Mouse (Mus musculus): ENCODE results near the gene Gsg1l. TPM values are rescaled to one million over a fixed set of nuclear protein-coding genes. Genes with fewer than 3 reads are reported as not detected.

Gsg1l gene
- 0.20 and 0.24 TPM in 2 replicates for polyA plus RNA-seq (2012; rRNA removed)

GRCm38 (mm10) chr7:126082286-126082741 lies at the start of gene Gsg1l:
Gene Gsg1l (minus strand): TSS chr7:126082411.
- H3K27me3 ChIP-seq (ENCODE audit: control insufficient read depth, insufficient read depth, low read length) = peaks cover 20% of the 10 kb centered on the region
- no peaks in the 10 kb centered on the region for H3K36me3 ChIP-seq (ENCODE audit: control insufficient read depth, insufficient read depth, low read length)
- H3K27ac ChIP-seq (ENCODE audit: insufficient read depth, low read depth, low read length) = no peak within 1 kb of the TSS
- 2% methylated on average over 49 of the region's 49 CpGs for WGBS
- peak within 1 kb of the TSS; percentile 30 for H3K4me3 ChIP-seq (ENCODE audit: low read depth, low read length)
- TF ChIP-seq POLR2A (IDR thresholded peaks at IDR 0.05; ENCODE audit: low read depth, low read length) (no peak), CTCF (IDR thresholded peaks at IDR 0.05; ENCODE audit: extremely low read depth, insufficient read length, insufficient replicate concordance, low read depth, low read length) (no peak)
- H3K4me1 ChIP-seq (ENCODE audit: control insufficient read depth, insufficient read depth, insufficient read length, low read length) = 0 out of 2 replicates have a peak, but pooled peaks cover 2% of the 10 kb centered on the region

- TF ChIP-seq POLR2A (IDR thresholded peaks at IDR 0.05; ENCODE audit: low read depth, low read length) (no peak), CTCF (IDR thresholded peaks at IDR 0.05; ENCODE audit: extremely low read depth, insufficient read length, insufficient replicate concordance, low read depth, low read length) (no peak)
- WGBS = 63% methylated on average over 2 of the region's 2 CpGs
- Histone ChIP-seq H3K27me3 (ENCODE audit: control insufficient read depth, insufficient read depth, low read length) (no peaks in the 10 kb centered on the region), H3K4me1 (ENCODE audit: control insufficient read depth, insufficient read depth, insufficient read length, low read length) (peaks cover 6% of the 10 kb centered on the region; the same call in 1 of the 2 replicates), H3K27ac (ENCODE audit: insufficient read depth, low read depth, low read length) (no peak overlapping the region), H3K4me3 (ENCODE audit: low read depth, low read length) (no peak overlapping the region), H3K36me3 (ENCODE audit: control insufficient read depth, insufficient read depth, low read length) (peaks cover 45% of the 10 kb centered on the region)
These were observed 45.5 kb upstream of the Gsg1l start for GRCm38 (mm10) chr7:126127673-126128072.

GRCm38 (mm10) chr7:126126502-126126901 lies 44.3 kb upstream of the Gsg1l start:
- Histone ChIP-seq H3K27ac (ENCODE audit: insufficient read depth, low read depth, low read length) (no peak overlapping the region), H3K36me3 (ENCODE audit: control insufficient read depth, insufficient read depth, low read length) (peaks cover 46% of the 10 kb centered on the region), H3K4me3 (ENCODE audit: low read depth, low read length) (no peak overlapping the region), H3K4me1 (ENCODE audit: control insufficient read depth, insufficient read depth, insufficient read length, low read length) (peaks cover 6% of the 10 kb centered on the region; the same call in 1 of the 2 replicates), H3K27me3 (ENCODE audit: control insufficient read depth, insufficient read depth, low read length) (no peaks in the 10 kb centered on the region)
- 21% methylated on average over 3 of the region's 3 CpGs for WGBS
- TF ChIP-seq POLR2A (IDR thresholded peaks at IDR 0.05; ENCODE audit: low read depth, low read length) = no peak
- TF ChIP-seq CTCF (IDR thresholded peaks at IDR 0.05; ENCODE audit: extremely low read depth, insufficient read length, insufficient replicate concordance, low read depth, low read length) = no peak

- H3K27ac ChIP-seq (ENCODE audit: insufficient read depth, low read depth, low read length) = no peak overlapping the region
- peaks cover 51% of the 10 kb centered on the region for H3K36me3 ChIP-seq (ENCODE audit: control insufficient read depth, insufficient read depth, low read length)
- H3K4me3 ChIP-seq (ENCODE audit: low read depth, low read length) = no peak overlapping the region
- H3K4me1 ChIP-seq (ENCODE audit: control insufficient read depth, insufficient read depth, insufficient read length, low read length) = peaks cover 6% of the 10 kb centered on the region; the same call in 1 of the 2 replicates
- 75% methylated on average over 4 of the region's 4 CpGs for WGBS
- no peak for TF ChIP-seq CTCF (IDR thresholded peaks at IDR 0.05; ENCODE audit: extremely low read depth, insufficient read length, insufficient replicate concordance, low read depth, low read length)
- no peak for TF ChIP-seq POLR2A (IDR thresholded peaks at IDR 0.05; ENCODE audit: low read depth, low read length)
- H3K27me3 ChIP-seq (ENCODE audit: control insufficient read depth, insufficient read depth, low read length) = no peaks in the 10 kb centered on the region
These were observed 39.3 kb upstream of the Gsg1l start for GRCm38 (mm10) chr7:126121533-126121932.

GRCm38 (mm10) chr7:126119819-126120218 lies 37.6 kb upstream of the Gsg1l start:
- Histone ChIP-seq H3K4me1 (ENCODE audit: control insufficient read depth, insufficient read depth, insufficient read length, low read length) (no peaks in the 10 kb centered on the region), H3K36me3 (ENCODE audit: control insufficient read depth, insufficient read depth, low read length) (peaks cover 57% of the 10 kb centered on the region), H3K4me3 (ENCODE audit: low read depth, low read length) (no peak overlapping the region), H3K27ac (ENCODE audit: insufficient read depth, low read depth, low read length) (no peak overlapping the region), H3K27me3 (ENCODE audit: control insufficient read depth, insufficient read depth, low read length) (no peaks in the 10 kb centered on the region)
- WGBS = 87% methylated on average over 6 of the region's 6 CpGs
- TF ChIP-seq POLR2A (IDR thresholded peaks at IDR 0.05; ENCODE audit: low read depth, low read length) (no peak), CTCF (IDR thresholded peaks at IDR 0.05; ENCODE audit: extremely low read depth, insufficient read length, insufficient replicate concordance, low read depth, low read length) (no peak)

GRCm38 (mm10) chr7:126113263-126113662 lies 31.1 kb upstream of the Gsg1l start:
- no peak overlapping the region for H3K4me3 ChIP-seq (ENCODE audit: low read depth, low read length)
- TF ChIP-seq POLR2A (IDR thresholded peaks at IDR 0.05; ENCODE audit: low read depth, low read length) = no peak
- no peak for TF ChIP-seq CTCF (IDR thresholded peaks at IDR 0.05; ENCODE audit: extremely low read depth, insufficient read length, insufficient replicate concordance, low read depth, low read length)
- H3K27me3 ChIP-seq (ENCODE audit: control insufficient read depth, insufficient read depth, low read length) = no peaks in the 10 kb centered on the region
- H3K27ac ChIP-seq (ENCODE audit: insufficient read depth, low read depth, low read length) = no peak overlapping the region
- 84% methylated on average over 4 of the region's 4 CpGs for WGBS
- peaks cover 60% of the 10 kb centered on the region for H3K36me3 ChIP-seq (ENCODE audit: control insufficient read depth, insufficient read depth, low read length)
- no peaks in the 10 kb centered on the region for H3K4me1 ChIP-seq (ENCODE audit: control insufficient read depth, insufficient read depth, insufficient read length, low read length)

- no peaks in the 10 kb centered on the region for H3K27me3 ChIP-seq (ENCODE audit: control insufficient read depth, insufficient read depth, low read length)
- no peak for TF ChIP-seq POLR2A (IDR thresholded peaks at IDR 0.05; ENCODE audit: low read depth, low read length)
- no peak for TF ChIP-seq CTCF (IDR thresholded peaks at IDR 0.05; ENCODE audit: extremely low read depth, insufficient read length, insufficient replicate concordance, low read depth, low read length)
- H3K27ac ChIP-seq (ENCODE audit: insufficient read depth, low read depth, low read length) = no peak overlapping the region
- 73% methylated on average over 2 of the region's 2 CpGs for WGBS
- H3K4me1 ChIP-seq (ENCODE audit: control insufficient read depth, insufficient read depth, insufficient read length, low read length) = no peaks in the 10 kb centered on the region
- no peak overlapping the region for H3K4me3 ChIP-seq (ENCODE audit: low read depth, low read length)
- H3K36me3 ChIP-seq (ENCODE audit: control insufficient read depth, insufficient read depth, low read length) = peaks cover 69% of the 10 kb centered on the region
These were observed 29.0 kb upstream of the Gsg1l start for GRCm38 (mm10) chr7:126111230-126111629.

All from small intestine, adult 2 months (tissue).